Mouse (Mus musculus) cortical plate, adult 2 months (tissue): ENCODE measurements around the gene Syce3.

ENCODE experiments used
- CTCF ChIP-seq: fragments of 200-500 bp; IDR thresholded peaks from 2 replicates; pipeline ENCODE4 v1.5.1; 2011; ENCODE audit warnings: mild to moderate bottlenecking, control low read depth, low read length; ENCODE audit not compliant: insufficient read depth; ENCODE audit errors: extremely low read depth
- POLR2A ChIP-seq: fragments of 200-500 bp; IDR thresholded peaks from 2 replicates; pipeline ENCODE4 v1.6.1; 2011; ENCODE audit warnings: mild to moderate bottlenecking, low read length, control low read depth; ENCODE audit not compliant: insufficient read depth; ENCODE audit errors: extremely low read depth

DNA sequence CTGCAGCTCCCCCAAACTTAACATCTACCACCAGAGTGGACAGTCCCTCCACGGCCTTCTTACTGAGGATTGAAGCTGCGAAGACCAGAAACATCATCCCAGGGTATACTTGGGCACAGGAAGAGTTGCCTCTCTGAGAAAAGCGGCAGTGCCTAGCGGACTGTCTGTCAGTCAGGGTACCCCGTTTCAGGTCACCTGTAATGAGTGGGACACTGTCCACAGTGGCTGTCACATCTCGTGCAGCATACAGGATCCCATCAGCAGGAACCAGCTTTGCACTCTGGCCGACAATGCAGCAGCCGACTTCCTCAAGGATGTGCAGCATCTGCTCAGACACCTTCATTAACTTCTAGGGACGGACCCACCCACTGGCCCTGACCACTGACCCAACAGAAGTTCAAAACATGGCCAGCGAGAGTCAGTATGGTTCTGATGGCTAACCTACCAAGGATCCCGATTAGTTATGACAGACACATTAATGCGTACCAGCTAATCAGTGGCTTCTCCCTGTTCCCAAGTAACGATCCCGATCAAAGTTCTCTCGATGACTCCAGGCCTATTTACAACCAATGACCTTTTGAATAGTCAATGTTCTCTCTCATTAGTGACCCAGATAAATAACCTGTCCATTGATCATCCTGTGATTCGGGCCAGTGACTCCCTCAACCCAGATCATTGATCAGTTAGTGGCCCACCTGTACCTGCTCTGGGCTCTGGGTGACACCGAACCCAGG, 35.3 kb downstream of the Syce3 start:
- TF ChIP-seq CTCF (no peak), POLR2A (no peak)
